Mouse (Mus musculus): ENCODE measurements around the gene Olfr1459. TPM values are rescaled to one million over a fixed set of nuclear protein-coding genes. Genes with fewer than 3 reads are reported as not detected.

Olfr1459 gene
- not detected in 2 replicates for polyA plus RNA-seq (2016; fragmentation: Nextera tagmentation; extraction: Ambion mirVana)

GRCm38 (mm10) chr19:13149449-13149848, at the start of gene Olfr1459:
Gene Olfr1459 (minus strand): TSS chr19:13149549.
- 82% methylated on average over 1 of the region's 1 CpGs for WGBS
- Histone ChIP-seq H3K36me3 (no peaks in the 10 kb centered on the region), H3K4me1 (replicated peaks) (no peaks in the 10 kb centered on the region), H3K9me3 (peaks cover 30% of the 10 kb centered on the region), H3K9ac (replicated peaks) (no peak within 1 kb of the TSS), H3K27me3 (no peaks in the 10 kb centered on the region), H3K27ac (no peak within 1 kb of the TSS), H3K4me2 (no peak within 1 kb of the TSS), H3K4me3 (replicated peaks) (no peak within 1 kb of the TSS)
- no peak for ATAC-seq (ENCODE audit: insufficient number of reproducible peaks, insufficient read depth, low FRiP score, low TSS enrichment, low read depth)

- H3K4me3 ChIP-seq (replicated peaks): no peak within 1 kb of the TSS
- 76% methylated on average over 1 of the region's 1 CpGs for WGBS
- no peak within 1 kb of the TSS for H3K27ac ChIP-seq
- peaks cover 19% of the 10 kb centered on the region; the same call in 1 of the 2 replicates for H3K9me3 ChIP-seq
- H3K4me2 ChIP-seq: no peak within 1 kb of the TSS
- no peaks in the 10 kb centered on the region for H3K27me3 ChIP-seq
- H3K4me1 ChIP-seq (replicated peaks): no peaks in the 10 kb centered on the region
- no peak for ATAC-seq (ENCODE audit: insufficient number of reproducible peaks, insufficient read depth, low FRiP score, low TSS enrichment, low read depth)
- H3K9ac ChIP-seq (replicated peaks): no peak within 1 kb of the TSS
- no peaks in the 10 kb centered on the region for H3K36me3 ChIP-seq
Observed at GRCm38 (mm10) chr19:13185434-13185833, 36.1 kb upstream of the Olfr1459 start, which contains the start of gene Olfr1462. Gene Olfr1462 (plus strand): TSS chr19:13185734.

- Histone ChIP-seq H3K27me3 (no peaks in the 10 kb centered on the region), H3K36me3 (no peaks in the 10 kb centered on the region), H3K4me1 (replicated peaks) (no peaks in the 10 kb centered on the region), H3K9ac (replicated peaks) (no peak within 1 kb of the TSS), H3K9me3 (no peaks in the 10 kb centered on the region), H3K27ac (no peak within 1 kb of the TSS), H3K4me2 (no peak within 1 kb of the TSS), H3K4me3 (replicated peaks) (no peak within 1 kb of the TSS)
- ATAC-seq (ENCODE audit: insufficient number of reproducible peaks, insufficient read depth, low FRiP score, low TSS enrichment, low read depth): no peak
- 64% methylated on average over 1 of the region's 1 CpGs for WGBS
Observed at GRCm38 (mm10) chr19:13162700-13163099, 13.4 kb upstream of the Olfr1459 start, which contains the start of gene Olfr1461. Gene Olfr1461 (plus strand): TSS chr19:13163000.

- Histone ChIP-seq H3K4me2 (no peak within 1 kb of the TSS), H3K27ac (no peak within 1 kb of the TSS), H3K4me1 (replicated peaks) (no peaks in the 10 kb centered on the region), H3K9ac (replicated peaks) (no peak within 1 kb of the TSS), H3K36me3 (no peaks in the 10 kb centered on the region), H3K27me3 (no peaks in the 10 kb centered on the region), H3K9me3 (peaks cover 27% of the 10 kb centered on the region), H3K4me3 (replicated peaks) (no peak within 1 kb of the TSS)
- ATAC-seq (ENCODE audit: insufficient number of reproducible peaks, insufficient read depth, low FRiP score, low TSS enrichment, low read depth): no peak
- 83% methylated on average over 3 of the region's 3 CpGs for WGBS
Observed at GRCm38 (mm10) chr19:13106675-13107074, 42.7 kb downstream of the Olfr1459 start, which contains the start of gene Olfr1458. Gene Olfr1458 (minus strand): TSS chr19:13106775.

GRCm38 (mm10) chr19:13097791-13098190, 51.6 kb downstream of the Olfr1459 start, which contains the start of gene Olfr1457:
Gene Olfr1457 (minus strand): TSS chr19:13097891.
- H3K4me2 ChIP-seq: no peak within 1 kb of the TSS
- ATAC-seq (ENCODE audit: insufficient number of reproducible peaks, insufficient read depth, low FRiP score, low TSS enrichment, low read depth): no peak
- H3K36me3 ChIP-seq: no peaks in the 10 kb centered on the region
- peaks cover 11% of the 10 kb centered on the region for H3K9me3 ChIP-seq
- no peaks in the 10 kb centered on the region for H3K4me1 ChIP-seq (replicated peaks)
- H3K27me3 ChIP-seq: no peaks in the 10 kb centered on the region
- H3K27ac ChIP-seq: no peak within 1 kb of the TSS
- WGBS: 72% methylated on average over 2 of the region's 2 CpGs
- no peak within 1 kb of the TSS for H3K9ac ChIP-seq (replicated peaks)
- H3K4me3 ChIP-seq (replicated peaks): no peak within 1 kb of the TSS

GRCm38 (mm10) chr19:13093908-13094307, 55.4 kb downstream of the Olfr1459 start:
- no peak for ATAC-seq (ENCODE audit: insufficient number of reproducible peaks, insufficient read depth, low FRiP score, low TSS enrichment, low read depth)
- Histone ChIP-seq H3K4me2 (no peak overlapping the region), H3K9ac (replicated peaks) (no peak overlapping the region), H3K4me3 (replicated peaks) (no peak overlapping the region), H3K27ac (no peak overlapping the region), H3K27me3 (no peaks in the 10 kb centered on the region), H3K36me3 (no peaks in the 10 kb centered on the region), H3K9me3 (peaks cover 21% of the 10 kb centered on the region), H3K4me1 (replicated peaks) (no peaks in the 10 kb centered on the region)
- WGBS: 85% methylated on average over 1 of the region's 1 CpGs

Other genes starting within 250 kb of the Olfr1459 start
- not detected in 2 replicates for gene Olfr1447, start 245.8 kb downstream of the Olfr1459 start, polyA plus RNA-seq (2016; fragmentation: Nextera tagmentation; extraction: Ambion mirVana)
- not detected in 2 replicates for gene Olfr1448, start 225.1 kb downstream of the Olfr1459 start, polyA plus RNA-seq (2016; fragmentation: Nextera tagmentation; extraction: Ambion mirVana)
- gene Olfr1449, start 218.7 kb downstream of the Olfr1459 start, polyA plus RNA-seq (2016; fragmentation: Nextera tagmentation; extraction: Ambion mirVana): not detected in 2 replicates
- not detected in 2 replicates for gene Olfr1450, start 199.3 kb downstream of the Olfr1459 start, polyA plus RNA-seq (2016; fragmentation: Nextera tagmentation; extraction: Ambion mirVana)
- gene Olfr1451, start 154.5 kb downstream of the Olfr1459 start, polyA plus RNA-seq (2016; fragmentation: Nextera tagmentation; extraction: Ambion mirVana): not detected in 2 replicates
- not detected in 2 replicates for gene Olfr1453, start 121.2 kb downstream of the Olfr1459 start, polyA plus RNA-seq (2016; fragmentation: Nextera tagmentation; extraction: Ambion mirVana)
- not detected in 2 replicates for gene Olfr1454, start 88.9 kb downstream of the Olfr1459 start, polyA plus RNA-seq (2016; fragmentation: Nextera tagmentation; extraction: Ambion mirVana)
- not detected in 2 replicates for gene Olfr1457, start 51.7 kb downstream of the Olfr1459 start, polyA plus RNA-seq (2016; fragmentation: Nextera tagmentation; extraction: Ambion mirVana)
- not detected in 2 replicates for gene Olfr1458, start 42.8 kb downstream of the Olfr1459 start, polyA plus RNA-seq (2016; fragmentation: Nextera tagmentation; extraction: Ambion mirVana)
- gene Olfr1461, start 13.5 kb upstream of the Olfr1459 start, polyA plus RNA-seq (2016; fragmentation: Nextera tagmentation; extraction: Ambion mirVana): not detected in 2 replicates
- not detected in 2 replicates for gene Olfr1462, start 36.2 kb upstream of the Olfr1459 start, polyA plus RNA-seq (2016; fragmentation: Nextera tagmentation; extraction: Ambion mirVana)
- not detected in 2 replicates for gene Olfr1463, start 81.8 kb upstream of the Olfr1459 start, polyA plus RNA-seq (2016; fragmentation: Nextera tagmentation; extraction: Ambion mirVana)
- gene Olfr1465, start 166.0 kb upstream of the Olfr1459 start, polyA plus RNA-seq (2016; fragmentation: Nextera tagmentation; extraction: Ambion mirVana): not detected in 2 replicates
- not detected in 2 replicates for gene Olfr1466, start 189.3 kb upstream of the Olfr1459 start, polyA plus RNA-seq (2016; fragmentation: Nextera tagmentation; extraction: Ambion mirVana)
- not detected in 2 replicates for gene Olfr1467, start 212.7 kb upstream of the Olfr1459 start, polyA plus RNA-seq (2016; fragmentation: Nextera tagmentation; extraction: Ambion mirVana)